Mouse (Mus musculus): ENCODE data around the gene Rgs7. TPM values are rescaled to one million over a fixed set of nuclear protein-coding genes. Genes with fewer than 3 reads are reported as not detected.

Gene Rgs7
- total and polyA plus RNA-seq, 3 experiments = not detected

DNA sequence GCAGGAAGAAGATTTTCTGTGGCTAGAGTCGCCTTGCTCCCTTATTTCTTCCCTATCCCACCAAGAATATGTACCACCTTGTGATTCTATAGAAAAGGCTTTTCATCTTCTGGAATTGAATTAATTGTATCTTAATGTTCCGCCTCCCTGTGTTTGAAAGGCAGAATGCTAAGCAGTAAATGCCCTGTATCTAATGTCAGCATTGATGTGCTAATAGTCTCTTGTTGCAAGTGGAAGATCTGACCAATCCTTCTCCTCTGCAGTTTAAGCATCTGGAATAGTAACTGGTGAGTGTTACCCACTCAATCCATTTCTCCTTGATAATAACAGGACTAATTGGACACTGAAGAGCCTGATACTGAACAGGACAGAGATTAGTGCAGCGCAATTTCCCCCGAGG, 65.9 kb downstream of the Rgs7 start:
- Histone ChIP-seq H3K79me2 (ENCODE audit: control insufficient read depth, insufficient read depth, low read length, poor library complexity) (no peaks in the 10 kb centered on the region), H3K4me3 (ENCODE audit: control insufficient read depth in 1 of 2, insufficient read depth in 1 of 2, low read depth in 2 of 2, low read length in 2 of 2) (no peak overlapping the region), H3K9me3 (replicated peaks; ENCODE audit: insufficient read depth, low read length) (no peaks in the 10 kb centered on the region), H3K4me1 (ENCODE audit: control insufficient read depth in 1 of 2, insufficient read depth in 2 of 2, low read length in 2 of 2) (no peaks in the 10 kb centered on the region), H3K27me3 (ENCODE audit: control insufficient read depth in 1 of 2, insufficient read depth in 2 of 2, low read length in 2 of 2) (no peaks in the 10 kb centered on the region; a peak in 2 of 4 replicates), H3K36me3 (ENCODE audit: control insufficient read depth in 1 of 2, insufficient read depth in 2 of 2, low read length in 2 of 2) (no peaks in the 10 kb centered on the region), H3K9ac (ENCODE audit: control insufficient read depth, low read depth, low read length, poor library complexity, severe bottlenecking) (no peak overlapping the region), H3K27ac (ENCODE audit: control insufficient read depth, low read depth, low read length) (no peak overlapping the region)
- TF ChIP-seq EP300 (IDR thresholded peaks at IDR 0.05; ENCODE audit: low read depth in 1 of 2, low read length in 2 of 2) = no peak
- no peak for TF ChIP-seq MYC (IDR thresholded peaks at IDR 0.05; ENCODE audit: low read depth, low read length)
- no peak for TF ChIP-seq RCOR1 (IDR thresholded peaks at IDR 0.05; ENCODE audit: low read depth, low read length)
- no peak for TF ChIP-seq SIN3A (IDR thresholded peaks at IDR 0.05; ENCODE audit: low read length)
- TF ChIP-seq NELFE (IDR thresholded peaks at IDR 0.05; ENCODE audit: low read depth, low read length) = no peak
- no peak for TF ChIP-seq ETS1 (IDR thresholded peaks at IDR 0.05; ENCODE audit: low read depth, low read length)
- TF ChIP-seq ELF1 (IDR thresholded peaks at IDR 0.05; ENCODE audit: low read depth, low read length) = no peak
- TF ChIP-seq USF1 (IDR thresholded peaks at IDR 0.05; ENCODE audit: low read depth, low read length) = no peak
- no peak for TF ChIP-seq ZNF384 (IDR thresholded peaks at IDR 0.05; ENCODE audit: low read depth, low read length)
- TF ChIP-seq MAX (IDR thresholded peaks at IDR 0.05; ENCODE audit: low read length) = no peak
- no peak for TF ChIP-seq HCFC1 (IDR thresholded peaks at IDR 0.05; ENCODE audit: low read depth, low read length)
- TF ChIP-seq MAZ (IDR thresholded peaks at IDR 0.05; ENCODE audit: low read depth, low read length) = no peak
- TF ChIP-seq SMC3 (IDR thresholded peaks at IDR 0.05; ENCODE audit: low read depth, low read length) = no peak
- TF ChIP-seq TBP (IDR thresholded peaks at IDR 0.05; ENCODE audit: low read depth, low read length) = no peak
- TF ChIP-seq RAD21 (IDR thresholded peaks at IDR 0.05; ENCODE audit: low read depth, low read length) = no peak
- TF ChIP-seq NRF1 (IDR thresholded peaks at IDR 0.05; ENCODE audit: insufficient read depth, low read depth, low read length, poor library complexity, severe bottlenecking) = no peak
- no peak for TF ChIP-seq ZC3H11A (IDR thresholded peaks at IDR 0.05; ENCODE audit: low read depth, low read length)
- TF ChIP-seq CHD1 (IDR thresholded peaks at IDR 0.05; ENCODE audit: low read depth, low read length) = no peak
- TF ChIP-seq USF2 (IDR thresholded peaks at IDR 0.05; ENCODE audit: borderline replicate concordance in 1 of 2, insufficient read depth in 1 of 2, low read depth in 1 of 2, low read length in 2 of 2) = no peak
- TF ChIP-seq BHLHE40 (IDR thresholded peaks at IDR 0.05; ENCODE audit: borderline replicate concordance, low read depth, low read length) = no peak
- no peak for DNase-seq (ENCODE audit: low read depth, low spot score)

DNA sequence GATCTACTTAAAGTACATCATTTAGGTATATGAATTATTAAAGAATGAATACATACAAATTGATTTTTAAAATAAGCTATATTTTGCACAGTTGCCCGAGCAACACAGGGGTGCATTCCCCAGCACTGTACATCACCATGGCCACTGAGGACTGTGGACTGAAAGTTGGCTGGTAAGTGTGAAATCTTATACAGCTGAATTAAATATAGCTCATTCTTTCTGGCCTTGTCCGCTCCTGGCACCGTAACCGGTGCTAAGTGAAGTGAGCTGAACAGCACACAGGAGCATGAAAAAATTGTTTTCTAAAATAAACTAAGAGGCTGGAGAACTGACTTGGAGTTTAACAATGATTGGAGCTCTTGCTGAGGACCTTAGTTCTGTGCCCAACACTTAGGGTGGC, 71.4 kb downstream of the Rgs7 start:
- TF ChIP-seq NRF1 (IDR thresholded peaks at IDR 0.05; ENCODE audit: insufficient read depth, low read depth, low read length, poor library complexity, severe bottlenecking) = no peak
- TF ChIP-seq USF1 (IDR thresholded peaks at IDR 0.05; ENCODE audit: low read depth, low read length) = no peak
- TF ChIP-seq UBTF (IDR thresholded peaks at IDR 0.05; ENCODE audit: borderline replicate concordance, insufficient read depth, low read depth, low read length) = no peak
- no peak for TF ChIP-seq ZKSCAN1 (IDR thresholded peaks at IDR 0.05; ENCODE audit: low read depth, low read length)
- no peak for TF ChIP-seq MAFK (IDR thresholded peaks at IDR 0.05; ENCODE audit: borderline replicate concordance, low read depth, low read length)
- no peak for TF ChIP-seq MAX (IDR thresholded peaks at IDR 0.05; ENCODE audit: low read length)
- no peak for TF ChIP-seq ETS1 (IDR thresholded peaks at IDR 0.05; ENCODE audit: low read depth, low read length)
- TF ChIP-seq TAL1 (IDR thresholded peaks at IDR 0.05; ENCODE audit: low read length) = no peak
- TF ChIP-seq JUND (IDR thresholded peaks at IDR 0.05; ENCODE audit: low read depth, low read length) = no peak
- TF ChIP-seq TCF12 (IDR thresholded peaks at IDR 0.05; ENCODE audit: low read depth, low read length) = no peak
- no peak for TF ChIP-seq TBP (IDR thresholded peaks at IDR 0.05; ENCODE audit: low read depth, low read length)
- no peak for TF ChIP-seq POLR2AphosphoS5 (IDR thresholded peaks at IDR 0.05; ENCODE audit: borderline replicate concordance, low read depth, low read length)
- TF ChIP-seq ZMIZ1 (IDR thresholded peaks at IDR 0.05; ENCODE audit: low read depth, low read length) = no peak
- no peak for TF ChIP-seq MEF2A (IDR thresholded peaks at IDR 0.05; ENCODE audit: extremely low read depth, insufficient replicate concordance, low read depth, low read length, poor library complexity, severe bottlenecking)
- no peak for TF ChIP-seq SIN3A (IDR thresholded peaks at IDR 0.05; ENCODE audit: low read length)
- no peak for TF ChIP-seq NELFE (IDR thresholded peaks at IDR 0.05; ENCODE audit: low read depth, low read length)
- no peak for TF ChIP-seq CHD2 (IDR thresholded peaks at IDR 0.05; ENCODE audit: low read length)
- no peak for DNase-seq (ENCODE audit: low read depth, low spot score)
- H3K27me3 ChIP-seq (ENCODE audit: control insufficient read depth in 1 of 2, insufficient read depth in 2 of 2, low read length in 2 of 2) = no peaks in the 10 kb centered on the region
- H3K79me2 ChIP-seq (ENCODE audit: control insufficient read depth, insufficient read depth, low read length, poor library complexity) = no peaks in the 10 kb centered on the region
- no peaks in the 10 kb centered on the region for H3K4me1 ChIP-seq (ENCODE audit: control insufficient read depth in 1 of 2, insufficient read depth in 2 of 2, low read length in 2 of 2)
- H3K36me3 ChIP-seq (ENCODE audit: control insufficient read depth in 1 of 2, insufficient read depth in 2 of 2, low read length in 2 of 2) = no peaks in the 10 kb centered on the region
- no peaks in the 10 kb centered on the region for H3K9me3 ChIP-seq (replicated peaks; ENCODE audit: insufficient read depth, low read length)
- no peak overlapping the region for H3K27ac ChIP-seq (ENCODE audit: control insufficient read depth, low read depth, low read length)
- no peak overlapping the region for H3K4me3 ChIP-seq (ENCODE audit: control insufficient read depth in 1 of 2, insufficient read depth in 1 of 2, low read depth in 2 of 2, low read length in 2 of 2)
- no peak overlapping the region for H3K9ac ChIP-seq (ENCODE audit: control insufficient read depth, low read depth, low read length, poor library complexity, severe bottlenecking)

All from MEL (cell line).